28 mouse cellular contexts compared by ENCODE assay signal in the genomic region with DNA sequence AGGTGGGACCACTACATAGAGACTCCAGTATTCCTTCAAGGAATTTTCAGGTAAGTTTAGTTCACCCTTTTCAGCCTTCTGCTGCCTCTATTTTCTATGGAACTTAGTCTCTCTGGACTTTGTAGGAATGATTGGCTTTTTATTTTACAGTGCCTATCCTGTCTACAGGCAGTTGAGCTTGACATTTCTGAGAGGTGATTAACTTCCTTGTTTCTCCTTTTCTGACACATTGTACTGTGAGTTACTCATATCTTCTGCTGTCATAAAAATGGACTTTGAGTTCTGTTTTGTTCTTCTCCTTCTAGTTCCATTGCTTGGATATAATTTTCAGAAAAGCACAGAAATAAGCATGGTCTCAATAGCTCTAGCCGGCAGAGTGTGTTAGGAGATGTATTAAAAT.
"Had no signal": no experiment of that assay in that cellular context is flagged by ENCODE, and none has a peak within 500 bp of the region (broad histone marks: within the 10 kb centered on the region; RNA-seq: fewer than 3 reads in every experiment).

No protein-coding gene starts in this region.

- H3K4me3 ChIP-seq: embryonic facial prominence, embryonic 10.5 days; embryonic facial prominence, embryonic 12.5 days; embryonic facial prominence, embryonic 13.5 days; embryonic facial prominence, embryonic 15.5 days; erythroblast, embryonic 14.5 days; forebrain, embryonic 10.5 days; forebrain, embryonic 12.5 days; forebrain, embryonic 13.5 days; forebrain, embryonic 15.5 days; gastrocnemius, adult 2 months had no signal

- H3K27me3 ChIP-seq: embryonic facial prominence, embryonic 12.5 days; embryonic facial prominence, embryonic 13.5 days; embryonic facial prominence, embryonic 15.5 days; forebrain, embryonic 12.5 days; forebrain, embryonic 13.5 days; forebrain, embryonic 15.5 days had no signal

- H3K27ac ChIP-seq: embryonic facial prominence, embryonic 10.5 days; embryonic facial prominence, embryonic 12.5 days; embryonic facial prominence, embryonic 13.5 days; embryonic facial prominence, embryonic 15.5 days; forebrain, embryonic 10.5 days; forebrain, embryonic 12.5 days; forebrain, embryonic 13.5 days; forebrain, embryonic 15.5 days; gastrocnemius, adult 2 months had no signal

- H3K36me3 ChIP-seq: embryonic facial prominence, embryonic 10.5 days; embryonic facial prominence, embryonic 12.5 days; embryonic facial prominence, embryonic 13.5 days; embryonic facial prominence, embryonic 15.5 days; forebrain, embryonic 10.5 days; forebrain, embryonic 12.5 days; forebrain, embryonic 15.5 days had no signal

- H3K4me1 ChIP-seq: embryonic facial prominence, embryonic 10.5 days; embryonic facial prominence, embryonic 12.5 days; embryonic facial prominence, embryonic 13.5 days; embryonic facial prominence, embryonic 15.5 days; forebrain, embryonic 10.5 days; forebrain, embryonic 12.5 days; forebrain, embryonic 13.5 days; forebrain, embryonic 15.5 days had no signal

- H3K9me3 ChIP-seq: embryonic facial prominence, embryonic 10.5 days; embryonic facial prominence, embryonic 12.5 days; embryonic facial prominence, embryonic 13.5 days; embryonic facial prominence, embryonic 15.5 days; forebrain, embryonic 10.5 days; forebrain, embryonic 12.5 days; forebrain, embryonic 13.5 days; forebrain, embryonic 15.5 days had no signal

- DNase-seq: cerebellum, adult 2 months; cerebellum, adult 8-10 months; cerebellum, adult 9-10 months; cerebellum, adult 9-11 months; cerebellum, postnatal 10 days; cerebellum, postnatal 14 days; cerebellum, postnatal 25 days; cerebellum, postnatal 36 days; embryo, embryonic 11 days; forebrain, postnatal 0 days; gastrocnemius, adult 2 months; gastrocnemius, postnatal 10 days; gastrocnemius, postnatal 14 days; gastrocnemius, postnatal 25 days; gastrocnemius, postnatal 36 days; heart, adult 11 months; heart, adult 18-20 months had no signal

- H3K9ac ChIP-seq: embryonic facial prominence, embryonic 12.5 days; embryonic facial prominence, embryonic 13.5 days; embryonic facial prominence, embryonic 15.5 days; forebrain, embryonic 12.5 days; forebrain, embryonic 13.5 days; forebrain, embryonic 15.5 days; forebrain, postnatal 0 days had no signal

- H3K4me2 ChIP-seq: embryonic facial prominence, embryonic 12.5 days; embryonic facial prominence, embryonic 13.5 days; embryonic facial prominence, embryonic 15.5 days; forebrain, embryonic 12.5 days; forebrain, embryonic 13.5 days; forebrain, embryonic 15.5 days had no signal

- ATAC-seq: forebrain, embryonic 13.5 days; forebrain, embryonic 14.5 days; forebrain, embryonic 15.5 days; forebrain, embryonic 16.5 days; forebrain, postnatal 0 days had no signal
